Mouse (Mus musculus) heart, postnatal 0 days (tissue): ENCODE measurements around the gene Cep112. TPM values are rescaled to one million over a fixed set of nuclear protein-coding genes. Genes with fewer than 3 reads are reported as not detected.
A peak's percentile ranks its signal among the peaks of the same experiment; 100 is the strongest.

Experiments
- ATAC-seq: fragments of 200-750 bp; cut with Nextera tagmentation; 2 replicates; pipeline ENCODE4 v1.8.0; 2017; ENCODE audit warnings: low read depth, moderate number of reproducible peaks, moderate library complexity; ENCODE audit not compliant: insufficient read depth
- DNase-seq: peaks from one replicate; pipeline ENCODE4 v3.0.0-alpha.2; 2016; ENCODE audit warnings: low spot score
- H3K27ac ChIP-seq: fragments of 300-500 bp; sonication (generic); 2 replicates; pipeline ENCODE4 v1.5.1; 2014; ENCODE audit warnings: low read depth, mild to moderate bottlenecking
- H3K27me3 ChIP-seq: fragments of 300-500 bp; sonication (generic); 2 replicates; pipeline ENCODE4 v1.6.1; 2014; ENCODE audit warnings: low read length, mixed read lengths; ENCODE audit not compliant: control insufficient read depth, insufficient read depth
- H3K36me3 ChIP-seq: fragments of 300-500 bp; sonication (generic); replicated peaks from 2 replicates; pipeline ENCODE4 v1.6.1; 2014; ENCODE audit warnings: low read length, mixed read lengths; ENCODE audit not compliant: control insufficient read depth, insufficient read depth
- H3K4me1 ChIP-seq: fragments of 300-500 bp; sonication (generic); 2 replicates; pipeline ENCODE4 v1.6.1; 2014; ENCODE audit warnings: antibody characterized with exemption; ENCODE audit not compliant: control insufficient read depth, insufficient read depth
- H3K4me2 ChIP-seq: fragments of 300-500 bp; sonication (generic); 2 replicates; pipeline ENCODE4 v1.6.1; 2014; ENCODE audit warnings: low read depth, mild to moderate bottlenecking, low read length, moderate library complexity
- H3K4me3 ChIP-seq: fragments of 300-500 bp; sonication (generic); 2 replicates; pipeline ENCODE4 v1.5.1; 2014; ENCODE audit warnings: low read depth, low read length
- H3K9ac ChIP-seq: fragments of 300-500 bp; sonication (generic); replicated peaks from 2 replicates; pipeline ENCODE4 v1.6.1; 2014; ENCODE audit warnings: low read depth, low read length, mixed read lengths
- H3K9me3 ChIP-seq: fragments of 300-500 bp; sonication (generic); replicated peaks from 2 replicates; pipeline ENCODE4 v1.6.1; 2016; ENCODE audit warnings: low read length; ENCODE audit not compliant: control insufficient read depth
- CTCF ChIP-seq: IDR thresholded peaks from 2 replicates; pipeline ENCODE4 v1.5.1; 2016; ENCODE audit warnings: antibody characterized with exemption, control low read depth, low read depth
- EP300 ChIP-seq: IDR thresholded peaks from 2 replicates; pipeline ENCODE4 v1.6.1; 2016; ENCODE audit warnings: antibody characterized with exemption, low read depth
- WGBS: fragments of 180-500 bp; shearing (Covaris S2); extraction: QIAGEN DNeasy Blood & Tissue Kit; methylation state at CpG from one replicate; pipeline ENCODE4 v1.1.7; 2014; 5-methylcytosine and 5-hydroxymethylcytosine counted together
- polyA plus RNA-seq: library from polyadenylated mRNA; unstranded; fragments of >200 nt; fragmentation: Nextera tagmentation; extraction: Ambion mirVana; gene quantifications from 2 replicates; pipeline ENCODE4 v1.2.1, GENCODE M21; 2015
- total RNA-seq: library from RNA; depleted of rRNA; stranded (reverse); fragments of >200 nt; gene quantifications from 2 replicates; pipeline ENCODE4 v1.2.3, GENCODE M21; 2014; ENCODE audit warnings: low replicate concordance; rRNA removed

Gene Cep112
- total RNA-seq (0.46 and 1.2 TPM in 2 replicates), polyA plus RNA-seq (5.0 and 5.8 TPM in 2 replicates)

- TF ChIP-seq EP300 (no peak), CTCF (no peak)
- H3K4me1 ChIP-seq, result no peaks in the 10 kb centered on the region
- peak within 1 kb of the TSS; percentile 90 for H3K4me2 ChIP-seq
- DNase-seq (peak; percentile 99), ATAC-seq (peak; percentile 98)
- H3K27me3 ChIP-seq, result no peaks in the 10 kb centered on the region
- under 1% methylated on average over 61 of the region's 61 CpGs for WGBS
- no peaks in the 10 kb centered on the region for H3K36me3 ChIP-seq
- no peaks in the 10 kb centered on the region for H3K9me3 ChIP-seq
- H3K4me3 ChIP-seq, result peak within 1 kb of the TSS; percentile 79
- peak within 1 kb of the TSS; percentile 46 for H3K27ac ChIP-seq
- peak within 1 kb of the TSS; percentile 79 for H3K9ac ChIP-seq
Observed at GRCm38 (mm10) chr11:108424889-108425591, at the start of gene Cep112. Gene Cep112, plus strand, starts transcription at chr11:108425192.

DNA sequence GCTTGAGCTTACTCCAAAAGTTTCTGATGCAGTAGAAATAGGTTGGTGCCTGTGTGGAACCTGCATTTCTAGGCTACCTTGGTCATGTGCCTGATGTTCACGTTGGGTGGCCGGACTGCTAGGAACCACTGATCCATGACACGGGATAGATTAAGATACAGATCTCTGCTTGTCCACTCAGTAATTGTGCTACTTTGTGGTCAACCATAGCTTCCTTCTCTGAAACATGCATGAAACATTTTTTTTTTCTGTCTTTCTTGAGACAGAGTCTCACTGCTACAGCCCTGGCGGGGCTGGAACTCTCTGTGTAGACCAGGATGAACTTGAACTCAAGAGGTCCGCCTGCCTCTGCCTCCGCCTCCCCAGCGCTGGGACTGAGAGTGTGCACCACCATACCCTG, 48.2 kb upstream of the Cep112 start:
- Histone ChIP-seq H3K4me1 (peaks cover 2% of the 10 kb centered on the region; the same call in 1 of the 2 replicates), H3K9me3 (no peaks in the 10 kb centered on the region), H3K9ac (no peak overlapping the region), H3K27ac (no peak overlapping the region), H3K4me3 (no peak overlapping the region), H3K27me3 (no peaks in the 10 kb centered on the region), H3K4me2 (no peak overlapping the region), H3K36me3 (no peaks in the 10 kb centered on the region)
- 93% methylated on average over 7 of the region's 7 CpGs for WGBS
- TF ChIP-seq CTCF, result no peak
- no peak for TF ChIP-seq EP300
- DNase-seq (no peak), ATAC-seq (no peak)

GRCm38 (mm10) chr11:108377680-108378362, 47.2 kb upstream of the Cep112 start:
- no peak for TF ChIP-seq EP300
- TF ChIP-seq CTCF, result peak; percentile 95
- H3K4me2 ChIP-seq, result no peak overlapping the region
- DNase-seq (peak; percentile 78), ATAC-seq (peak; percentile 74; the same call in 1 of the 2 replicates)
- H3K27me3 ChIP-seq, result no peaks in the 10 kb centered on the region
- no peak overlapping the region for H3K27ac ChIP-seq
- no peaks in the 10 kb centered on the region for H3K9me3 ChIP-seq
- no peak overlapping the region for H3K9ac ChIP-seq
- H3K4me3 ChIP-seq, result no peak overlapping the region
- H3K4me1 ChIP-seq, result no peaks in the 10 kb centered on the region
- H3K36me3 ChIP-seq, result no peaks in the 10 kb centered on the region
- 38% methylated on average over 19 of the region's 19 CpGs for WGBS

- no peaks in the 10 kb centered on the region for H3K9me3 ChIP-seq
- H3K9ac ChIP-seq, result no peak overlapping the region
- WGBS, result 61% methylated on average over 4 of the region's 4 CpGs
- no peak overlapping the region for H3K4me3 ChIP-seq
- no peaks in the 10 kb centered on the region for H3K36me3 ChIP-seq
- ATAC-seq (no peak), DNase-seq (no peak)
- no peaks in the 10 kb centered on the region for H3K4me1 ChIP-seq
- no peak overlapping the region for H3K27ac ChIP-seq
- no peaks in the 10 kb centered on the region for H3K27me3 ChIP-seq
- no peak overlapping the region for H3K4me2 ChIP-seq
- TF ChIP-seq CTCF, result no peak
- no peak for TF ChIP-seq EP300
Observed at GRCm38 (mm10) chr11:108378363-108378751, 46.6 kb upstream of the Cep112 start.

- Histone ChIP-seq H3K9me3 (no peaks in the 10 kb centered on the region), H3K9ac (no peak overlapping the region), H3K4me1 (no peaks in the 10 kb centered on the region), H3K27ac (no peak overlapping the region), H3K27me3 (no peaks in the 10 kb centered on the region), H3K4me2 (no peak overlapping the region), H3K4me3 (no peak overlapping the region), H3K36me3 (no peaks in the 10 kb centered on the region)
- ATAC-seq (no peak), DNase-seq (no peak)
- WGBS, result 73% methylated on average over 3 of the region's 3 CpGs
- TF ChIP-seq EP300, result no peak
- no peak for TF ChIP-seq CTCF
Observed at GRCm38 (mm10) chr11:108382664-108383063, 42.3 kb upstream of the Cep112 start.
